Mouse (Mus musculus): ENCODE data around the gene Tdrd1. TPM values are rescaled to one million over a fixed set of nuclear protein-coding genes. Genes with fewer than 3 reads are reported as not detected.

The Tdrd1 gene
- polyA plus RNA-seq, 1 experiment from 2014 or later: 0.68 TPM

- Histone ChIP-seq H3K9ac (ENCODE audit: low read depth, low read length) (no peak overlapping the region), H3K36me3 (ENCODE audit: control insufficient read depth, insufficient read depth, low read length) (no peaks in the 10 kb centered on the region), H3K27me3 (ENCODE audit: control insufficient read depth, insufficient read depth, low read length) (no peaks in the 10 kb centered on the region), H3K4me2 (replicated peaks; ENCODE audit: low read depth, low read length) (no peak overlapping the region), H3K27ac (ENCODE audit: low read depth, low read length) (no peak overlapping the region), H3K9me3 (ENCODE audit: control insufficient read depth, low read length) (no peaks in the 10 kb centered on the region), H3K4me3 (ENCODE audit: low read depth, low read length) (no peak overlapping the region), H3K4me1 (replicated peaks; ENCODE audit: control insufficient read depth, insufficient read depth, low read length) (no peaks in the 10 kb centered on the region)
- no peak for ATAC-seq (ENCODE audit: low FRiP score)
- WGBS: 76% methylated on average over 17 of the region's 17 CpGs
- DNase-seq (ENCODE audit: low spot score): peak; percentile 76
Measured at GRCm38 (mm10) chr19:56908472-56909270, 82.7 kb downstream of the Tdrd1 start.

GRCm38 (mm10) chr19:56910561-56910960 is 84.6 kb downstream of the Tdrd1 start:
- 67% methylated on average over 11 of the region's 11 CpGs for WGBS
- no peak for DNase-seq (ENCODE audit: low spot score)
- no peak overlapping the region for H3K9ac ChIP-seq (ENCODE audit: low read depth, low read length)
- H3K4me2 ChIP-seq (replicated peaks; ENCODE audit: low read depth, low read length): no peak overlapping the region
- H3K27ac ChIP-seq (ENCODE audit: low read depth, low read length): no peak overlapping the region
- no peaks in the 10 kb centered on the region for H3K27me3 ChIP-seq (ENCODE audit: control insufficient read depth, insufficient read depth, low read length)
- H3K9me3 ChIP-seq (ENCODE audit: control insufficient read depth, low read length): no peaks in the 10 kb centered on the region
- no peak for ATAC-seq (ENCODE audit: low FRiP score)
- no peaks in the 10 kb centered on the region for H3K36me3 ChIP-seq (ENCODE audit: control insufficient read depth, insufficient read depth, low read length)
- H3K4me3 ChIP-seq (ENCODE audit: low read depth, low read length): no peak overlapping the region
- H3K4me1 ChIP-seq (replicated peaks; ENCODE audit: control insufficient read depth, insufficient read depth, low read length): no peaks in the 10 kb centered on the region

DNA sequence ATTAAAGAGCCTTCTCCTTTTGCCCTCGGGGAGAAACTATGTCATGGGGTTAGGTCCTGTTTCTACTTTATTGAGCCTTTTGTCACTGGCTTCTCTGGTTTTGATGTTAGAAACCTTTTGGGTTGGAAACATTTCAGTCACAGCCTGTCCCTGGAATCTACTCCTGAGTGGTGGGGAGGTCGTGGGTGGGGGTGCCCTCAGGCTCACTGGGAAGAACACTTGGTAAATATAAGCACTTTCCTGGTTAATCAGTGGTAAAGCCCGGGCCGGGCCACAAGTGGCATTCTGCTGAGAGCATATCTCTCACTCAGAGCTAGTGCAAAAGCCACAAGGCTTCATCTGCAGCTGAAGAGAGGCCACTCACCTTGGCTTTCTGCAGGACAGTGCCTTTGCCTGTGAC is 87.8 kb downstream of the Tdrd1 start:
- Histone ChIP-seq H3K36me3 (ENCODE audit: control insufficient read depth, insufficient read depth, low read length) (no peaks in the 10 kb centered on the region), H3K27me3 (ENCODE audit: control insufficient read depth, insufficient read depth, low read length) (no peaks in the 10 kb centered on the region), H3K4me1 (replicated peaks; ENCODE audit: control insufficient read depth, insufficient read depth, low read length) (no peaks in the 10 kb centered on the region), H3K9ac (ENCODE audit: low read depth, low read length) (no peak overlapping the region), H3K4me3 (ENCODE audit: low read depth, low read length) (no peak overlapping the region), H3K4me2 (replicated peaks; ENCODE audit: low read depth, low read length) (no peak overlapping the region), H3K27ac (ENCODE audit: low read depth, low read length) (no peak overlapping the region), H3K9me3 (ENCODE audit: control insufficient read depth, low read length) (no peaks in the 10 kb centered on the region)
- DNase-seq (ENCODE audit: low spot score): no peak
- ATAC-seq (ENCODE audit: low FRiP score): no peak
- WGBS: 92% methylated on average over 4 of the region's 4 CpGs

DNA sequence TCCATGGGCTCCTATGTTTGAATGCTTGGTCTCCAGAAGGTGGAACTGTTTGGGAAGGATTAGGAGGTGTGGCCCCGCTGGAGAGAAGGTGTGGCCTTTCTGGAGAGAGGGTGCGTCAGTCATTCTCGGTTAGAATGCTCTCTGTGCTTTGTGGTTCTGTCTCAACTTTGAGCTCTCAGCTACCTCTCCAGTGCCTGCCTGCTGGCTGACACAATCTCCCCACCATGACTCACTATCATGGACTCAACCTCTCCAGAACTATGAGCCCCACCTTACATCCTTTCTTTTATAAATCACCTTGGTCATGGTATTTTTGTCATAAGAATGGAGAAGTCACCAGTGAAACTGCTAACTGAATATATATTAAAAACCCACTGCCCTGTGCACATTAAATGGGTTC is 88.6 kb downstream of the Tdrd1 start:
- 94% methylated on average over 3 of the region's 3 CpGs for WGBS
- ATAC-seq (ENCODE audit: low FRiP score): no peak

DNA sequence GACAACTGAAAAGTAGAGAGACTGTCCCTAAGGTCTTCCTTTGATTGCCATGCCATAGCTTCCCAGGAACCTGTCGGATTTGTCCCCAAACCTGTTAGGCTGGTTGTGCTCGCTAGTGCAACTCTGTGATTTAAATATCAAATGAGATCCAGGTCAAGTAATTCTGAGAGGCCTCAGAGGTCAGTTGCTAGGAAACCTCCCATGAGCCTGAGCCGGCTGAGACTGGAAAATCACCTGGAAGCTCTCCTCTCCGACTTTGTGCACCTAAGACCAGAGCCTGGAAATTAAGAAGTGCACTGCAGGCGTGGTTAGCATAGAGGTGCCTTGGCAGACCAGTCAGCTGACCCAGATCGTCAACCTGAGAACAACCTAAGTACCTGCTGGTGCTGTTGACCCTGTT is 89.1 kb downstream of the Tdrd1 start:
- DNase-seq (ENCODE audit: low spot score) (no peak), ATAC-seq (ENCODE audit: low FRiP score) (no peak)
- no peaks in the 10 kb centered on the region for H3K4me1 ChIP-seq (replicated peaks; ENCODE audit: control insufficient read depth, insufficient read depth, low read length)
- no peak overlapping the region for H3K4me3 ChIP-seq (ENCODE audit: low read depth, low read length)
- no peak overlapping the region for H3K27ac ChIP-seq (ENCODE audit: low read depth, low read length)
- WGBS: 44% methylated on average over 6 of the region's 6 CpGs
- H3K9ac ChIP-seq (ENCODE audit: low read depth, low read length): no peak overlapping the region
- no peaks in the 10 kb centered on the region for H3K9me3 ChIP-seq (ENCODE audit: control insufficient read depth, low read length)
- no peaks in the 10 kb centered on the region for H3K36me3 ChIP-seq (ENCODE audit: control insufficient read depth, insufficient read depth, low read length)
- H3K27me3 ChIP-seq (ENCODE audit: control insufficient read depth, insufficient read depth, low read length): no peaks in the 10 kb centered on the region
- no peak overlapping the region for H3K4me2 ChIP-seq (replicated peaks; ENCODE audit: low read depth, low read length)

More for the DNA sequence above, 88.6 kb downstream of the Tdrd1 start:
- no peak overlapping the region for H3K4me2 ChIP-seq (replicated peaks; ENCODE audit: low read depth, low read length)
- no peak overlapping the region for H3K27ac ChIP-seq (ENCODE audit: low read depth, low read length)
- no peak overlapping the region for H3K4me3 ChIP-seq (ENCODE audit: low read depth, low read length)
- H3K9me3 ChIP-seq (ENCODE audit: control insufficient read depth, low read length): no peaks in the 10 kb centered on the region
- H3K27me3 ChIP-seq (ENCODE audit: control insufficient read depth, insufficient read depth, low read length): no peaks in the 10 kb centered on the region
- H3K9ac ChIP-seq (ENCODE audit: low read depth, low read length): no peak overlapping the region
- DNase-seq (ENCODE audit: low spot score): no peak
- H3K4me1 ChIP-seq (replicated peaks; ENCODE audit: control insufficient read depth, insufficient read depth, low read length): no peaks in the 10 kb centered on the region
- no peaks in the 10 kb centered on the region for H3K36me3 ChIP-seq (ENCODE audit: control insufficient read depth, insufficient read depth, low read length)

Other genes starting within 250 kb of the Tdrd1 start
- 0.11 and 0.17 TPM in 2 replicates for gene Adrb1, start 104.0 kb upstream of the Tdrd1 start, polyA plus RNA-seq (2014; fragmentation: Nextera tagmentation; extraction: Ambion mirVana)
- 23.3 and 25.7 TPM in 2 replicates for gene Ccdc186, start 4.0 kb upstream of the Tdrd1 start, polyA plus RNA-seq (2014; fragmentation: Nextera tagmentation; extraction: Ambion mirVana)
- gene Vwa2, start 48.0 kb downstream of the Tdrd1 start, polyA plus RNA-seq (2014; fragmentation: Nextera tagmentation; extraction: Ambion mirVana): 0.63 and 0.73 TPM in 2 replicates
- gene Afap1l2, start 182.0 kb downstream of the Tdrd1 start, polyA plus RNA-seq (2014; fragmentation: Nextera tagmentation; extraction: Ambion mirVana): 3.7 and 5.5 TPM in 2 replicates

Measured in hindbrain, embryonic 11.5 days (tissue).